Mouse (Mus musculus): Measurements from ENCODE around the gene Zpbp2. TPM values are rescaled to one million over a fixed set of nuclear protein-coding genes. Genes with fewer than 3 reads are reported as not detected.

The Zpbp2 gene
- polyA plus RNA-seq, 1 experiment: 0.34 TPM

DNA sequence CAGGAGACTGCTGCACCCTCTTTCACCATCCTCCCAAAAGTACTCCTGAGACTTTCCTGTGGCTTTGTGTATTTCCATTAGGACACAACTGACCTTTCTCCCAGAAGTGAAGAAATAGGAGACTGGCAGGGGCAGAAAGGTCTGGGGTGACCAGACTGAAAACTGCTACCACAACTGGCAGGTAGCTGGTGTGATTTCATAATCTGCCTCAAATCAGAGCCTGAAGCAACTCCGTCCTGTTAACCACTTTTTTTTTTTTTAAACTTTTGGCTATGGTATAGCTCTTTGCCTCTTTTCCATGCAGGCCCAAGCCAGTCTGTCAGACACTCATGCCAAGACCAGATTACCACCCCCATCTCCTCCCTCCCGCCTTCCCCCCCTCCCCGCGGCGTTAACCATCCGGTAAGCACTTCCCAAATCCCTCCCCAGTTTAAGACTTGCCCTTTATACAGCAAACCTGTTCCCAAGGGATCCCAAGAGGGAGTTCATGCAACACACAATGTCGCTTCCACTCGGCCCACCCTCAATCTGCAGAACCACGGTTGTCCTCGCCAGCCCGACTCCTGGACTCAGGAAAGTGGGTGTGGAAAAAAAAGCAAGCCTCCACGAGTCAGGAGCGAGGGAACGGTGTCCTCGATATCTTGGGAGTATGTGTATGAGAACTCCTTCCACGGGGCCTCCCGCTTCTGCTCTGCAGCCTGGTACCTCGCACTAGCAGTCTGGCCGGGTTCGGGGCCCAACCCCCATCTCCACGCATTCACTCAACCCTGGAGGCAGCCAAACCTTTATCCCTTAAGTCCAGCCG lies 35.4 kb downstream of the Zpbp2 start:
- DNase-seq: no peak
- WGBS: 2% methylated on average over 22 of the region's 22 CpGs
- no peak for TF ChIP-seq POLR2A (IDR thresholded peaks at IDR 0.05; ENCODE audit: borderline replicate concordance, extremely low read depth, low read depth, low read length)
- H3K4me1 ChIP-seq (ENCODE audit: control insufficient read depth, insufficient read depth, low read length): peaks cover 8% of the 10 kb centered on the region; the same call in 1 of the 2 replicates
- peak overlapping the region; percentile 92 for H3K4me3 ChIP-seq (replicated peaks; ENCODE audit: extremely low read depth, low read depth, low read length)

DNA sequence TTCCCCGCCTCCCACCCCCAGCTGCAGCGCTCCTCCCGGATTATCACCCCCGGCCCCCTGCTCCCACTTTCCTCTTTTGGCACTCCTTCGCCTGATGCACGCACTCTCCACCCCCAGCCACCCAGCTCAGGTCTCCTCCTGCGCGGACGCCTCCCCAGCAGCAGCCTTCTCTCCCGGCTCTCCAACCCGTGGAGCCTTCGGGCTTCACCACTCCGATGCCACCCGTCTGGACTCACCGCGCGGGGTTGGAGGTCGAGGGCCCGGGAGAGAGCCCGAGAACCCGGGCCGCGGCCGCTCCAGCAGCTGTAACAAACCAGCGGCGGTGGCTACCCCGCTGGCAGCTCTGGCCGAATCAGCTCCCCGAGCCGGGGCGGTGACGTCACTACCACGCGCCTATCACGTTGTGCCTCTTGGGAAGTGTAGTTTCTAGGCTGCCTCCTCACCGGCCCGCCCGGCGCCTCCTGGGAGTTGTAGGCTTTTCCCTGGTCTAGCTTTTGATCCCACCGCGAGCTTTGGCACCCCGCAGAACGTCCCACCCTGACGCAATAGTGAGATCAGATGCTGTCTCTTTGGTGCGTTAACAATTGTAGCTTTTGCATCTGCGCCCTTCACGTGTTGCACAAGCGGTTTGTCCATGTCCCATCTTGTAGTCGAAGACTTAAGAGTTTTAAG lies 36.1 kb downstream of the Zpbp2 start, which contains the start of gene Ormdl3:
Gene Ormdl3, minus strand, starts transcription at position 477 of the 672 bp plus-strand sequence.
- H3K4me3 ChIP-seq (replicated peaks; ENCODE audit: extremely low read depth, low read depth, low read length): peak within 1 kb of the TSS; percentile 92
- DNase-seq: peak; percentile 98
- peaks cover 8% of the 10 kb centered on the region; the same call in 1 of the 2 replicates for H3K4me1 ChIP-seq (ENCODE audit: control insufficient read depth, insufficient read depth, low read length)
- WGBS: under 1% methylated on average over 49 of the region's 49 CpGs
- no peak for TF ChIP-seq CTCF (IDR thresholded peaks at IDR 0.05; ENCODE audit: insufficient read depth, low read length)
- TF ChIP-seq POLR2A (IDR thresholded peaks at IDR 0.05; ENCODE audit: borderline replicate concordance, extremely low read depth, low read depth, low read length): peak; percentile 60; the same call in 1 of the 2 replicates

DNA sequence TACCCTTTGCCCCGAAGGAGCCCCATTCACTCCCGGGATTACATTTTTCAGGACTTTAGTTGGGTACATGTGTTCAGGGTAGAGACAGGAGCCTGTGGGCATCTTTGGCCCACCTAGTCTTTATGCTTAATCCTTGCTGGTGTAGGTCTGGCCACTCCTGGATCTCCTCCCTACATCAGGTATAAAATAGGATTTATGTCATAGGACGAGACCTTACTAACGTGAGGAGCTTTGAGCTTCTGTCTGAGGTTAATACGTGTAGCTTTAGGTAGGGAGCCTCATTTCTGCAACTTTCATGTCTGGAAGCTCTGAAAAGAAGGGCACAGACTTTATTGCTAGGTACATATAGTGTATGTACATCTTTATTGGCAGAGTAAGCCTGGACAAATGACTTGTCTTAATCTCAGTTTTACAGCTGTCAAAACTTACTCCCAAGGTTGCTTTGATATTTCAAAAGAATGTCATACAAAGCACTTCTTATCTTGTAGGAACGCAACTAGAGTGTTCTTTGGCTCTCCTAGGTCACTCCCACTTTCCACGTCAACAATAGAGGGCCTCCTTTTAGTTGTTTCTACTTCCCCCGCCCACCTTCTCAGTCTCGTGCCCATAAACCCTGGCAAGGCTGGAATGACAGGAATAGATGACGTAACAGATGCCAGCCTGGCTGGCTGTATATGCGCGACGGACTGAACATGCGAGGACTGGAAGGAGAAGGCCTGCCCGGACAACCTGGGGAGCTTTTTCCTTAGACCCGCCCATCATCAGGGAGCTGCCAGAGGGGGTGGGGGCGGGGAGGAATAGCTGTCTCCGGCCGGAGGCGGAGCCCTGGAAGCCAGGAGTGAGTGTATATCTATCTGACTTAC lies 37.0 kb downstream of the Zpbp2 start:
- peak; percentile 49; the same call in 1 of the 2 replicates for TF ChIP-seq POLR2A (IDR thresholded peaks at IDR 0.05; ENCODE audit: borderline replicate concordance, extremely low read depth, low read depth, low read length)
- TF ChIP-seq CTCF (IDR thresholded peaks at IDR 0.05; ENCODE audit: insufficient read depth, low read length): no peak
- WGBS: 6% methylated on average over 20 of the region's 20 CpGs

DNA sequence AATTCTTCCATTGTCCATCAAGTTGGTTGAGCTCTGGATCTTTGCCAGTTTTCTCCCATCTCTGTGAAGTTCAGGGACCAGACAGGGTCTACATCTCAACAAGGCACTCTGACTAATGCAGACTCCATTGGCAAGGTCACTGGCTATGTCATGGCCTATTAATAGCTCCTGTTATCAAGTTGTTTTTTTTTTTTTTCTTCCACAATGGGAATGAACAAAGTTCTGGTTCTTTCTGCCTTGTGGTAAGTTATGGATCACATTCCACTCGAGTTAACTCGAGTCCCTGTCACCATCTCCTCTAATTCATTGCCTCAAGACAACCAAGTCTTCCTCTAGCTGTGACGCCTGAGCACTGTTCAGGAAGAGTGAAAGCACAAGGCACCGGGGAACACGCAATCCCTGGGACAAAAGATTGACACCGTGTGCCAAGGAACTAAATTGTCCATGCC lies 38.0 kb downstream of the Zpbp2 start:
- Histone ChIP-seq H3K4me1 (ENCODE audit: control insufficient read depth, insufficient read depth, low read length) (peaks cover 8% of the 10 kb centered on the region; the same call in 1 of the 2 replicates), H3K4me3 (replicated peaks; ENCODE audit: extremely low read depth, low read depth, low read length) (no peak overlapping the region)
- no peak for TF ChIP-seq POLR2A (IDR thresholded peaks at IDR 0.05; ENCODE audit: borderline replicate concordance, extremely low read depth, low read depth, low read length)
- no peak for TF ChIP-seq CTCF (IDR thresholded peaks at IDR 0.05; ENCODE audit: insufficient read depth, low read length)
- 33% methylated on average over 6 of the region's 6 CpGs for WGBS
- no peak for DNase-seq

More for the DNA sequence above, 37.0 kb downstream of the Zpbp2 start:
- DNase-seq: peak; percentile 87
- peak overlapping the region; percentile 70 for H3K4me3 ChIP-seq (replicated peaks; ENCODE audit: extremely low read depth, low read depth, low read length)
- H3K4me1 ChIP-seq (ENCODE audit: control insufficient read depth, insufficient read depth, low read length): peaks cover 8% of the 10 kb centered on the region; the same call in 1 of the 2 replicates

DNA sequence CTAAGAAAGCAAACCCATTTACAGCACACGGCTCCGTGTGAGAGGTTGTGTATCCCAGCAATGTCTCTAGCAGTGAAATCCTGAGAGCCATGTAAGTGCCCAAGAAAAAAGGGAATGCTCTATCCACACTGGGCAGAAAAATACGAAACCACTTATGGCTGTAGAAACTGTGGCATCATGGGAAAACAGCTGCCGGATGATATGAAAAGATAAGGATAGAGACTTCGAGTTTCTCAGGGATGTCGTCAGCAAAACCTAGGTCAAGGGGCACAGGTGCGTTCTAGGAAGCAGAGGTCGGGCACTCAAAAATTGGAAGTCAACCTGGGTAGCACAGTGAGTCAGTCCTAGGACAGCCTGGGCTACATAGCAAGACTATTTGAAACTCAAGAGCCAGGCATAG lies 38.4 kb downstream of the Zpbp2 start:
- no peak overlapping the region for H3K4me3 ChIP-seq (replicated peaks; ENCODE audit: extremely low read depth, low read depth, low read length)
- no peak for TF ChIP-seq POLR2A (IDR thresholded peaks at IDR 0.05; ENCODE audit: borderline replicate concordance, extremely low read depth, low read depth, low read length)
- no peak for TF ChIP-seq CTCF (IDR thresholded peaks at IDR 0.05; ENCODE audit: insufficient read depth, low read length)
- H3K4me1 ChIP-seq (ENCODE audit: control insufficient read depth, insufficient read depth, low read length): peaks cover 8% of the 10 kb centered on the region; the same call in 1 of the 2 replicates
- 71% methylated on average over 8 of the region's 8 CpGs for WGBS
- DNase-seq: no peak

DNA sequence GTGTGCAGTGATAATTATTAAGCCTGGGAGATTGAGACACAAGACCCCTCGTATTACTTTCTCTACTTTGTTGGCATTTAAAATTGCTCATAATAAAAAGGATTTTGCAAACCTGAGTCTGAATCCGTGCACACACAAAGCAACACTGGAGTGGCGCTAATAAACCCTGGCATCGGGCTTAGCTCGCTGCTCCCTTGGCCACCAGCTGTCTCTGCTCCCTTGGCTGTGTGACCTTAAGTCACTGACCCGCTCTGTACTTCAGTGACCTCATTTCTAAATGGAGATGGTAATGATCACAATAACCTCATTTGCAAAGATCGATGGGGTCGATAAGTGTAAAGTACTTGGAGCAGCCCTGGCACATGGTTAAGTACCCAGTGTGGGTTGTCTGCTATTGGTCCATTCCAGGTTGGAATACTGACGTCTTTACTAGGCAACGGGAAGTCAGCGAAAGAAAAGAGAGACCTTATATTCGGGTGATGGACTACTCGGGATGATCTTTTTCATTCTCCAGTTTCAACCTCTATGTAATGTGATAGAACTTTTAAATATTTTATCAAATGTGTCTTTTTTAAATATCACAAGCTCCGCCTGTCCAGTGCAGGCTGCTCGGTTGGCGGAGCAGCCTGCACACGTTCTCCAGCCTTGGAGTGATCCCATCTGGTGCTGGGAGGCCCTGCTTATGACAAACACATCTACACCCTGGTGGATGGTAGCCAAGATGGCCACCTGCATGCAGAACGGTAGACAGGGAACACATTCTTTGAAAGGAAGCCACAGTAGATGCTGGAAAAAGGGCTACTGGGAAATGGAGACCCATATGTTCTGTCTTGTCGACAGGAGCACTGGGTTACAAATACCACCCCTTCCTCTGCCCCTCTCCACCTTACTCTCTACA lies 39.9 kb downstream of the Zpbp2 start:
- DNase-seq: no peak
- TF ChIP-seq POLR2A (IDR thresholded peaks at IDR 0.05; ENCODE audit: borderline replicate concordance, extremely low read depth, low read depth, low read length) (no peak), CTCF (IDR thresholded peaks at IDR 0.05; ENCODE audit: insufficient read depth, low read length) (no peak)
- WGBS: 63% methylated on average over 19 of the region's 19 CpGs
- Histone ChIP-seq H3K4me1 (ENCODE audit: control insufficient read depth, insufficient read depth, low read length) (peaks cover 8% of the 10 kb centered on the region; the same call in 1 of the 2 replicates), H3K4me3 (replicated peaks; ENCODE audit: extremely low read depth, low read depth, low read length) (no peak overlapping the region)

DNA sequence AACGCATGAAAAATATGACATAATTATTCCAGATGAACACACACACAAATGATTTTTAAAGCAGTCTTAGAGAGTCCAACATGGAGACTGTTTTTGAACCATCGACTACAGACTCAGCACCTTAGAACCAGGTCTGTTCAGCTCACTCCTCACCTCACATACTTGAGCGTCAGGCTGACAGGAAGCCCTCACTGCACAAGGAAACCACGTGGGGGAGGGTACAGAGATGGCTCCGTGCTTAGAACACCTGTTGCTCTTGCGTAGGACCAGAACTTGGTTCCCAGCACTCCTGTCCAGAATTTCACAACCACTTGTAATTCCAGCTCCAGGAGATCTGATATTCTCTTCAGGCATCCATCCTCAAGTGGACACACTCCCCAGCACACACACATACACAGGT lies 44.1 kb downstream of the Zpbp2 start:
- no peaks in the 10 kb centered on the region for H3K4me1 ChIP-seq (ENCODE audit: control insufficient read depth, insufficient read depth, low read length)
- 61% methylated on average over 6 of the region's 6 CpGs for WGBS
- DNase-seq: no peak
- TF ChIP-seq CTCF (IDR thresholded peaks at IDR 0.05; ENCODE audit: insufficient read depth, low read length) (no peak), POLR2A (IDR thresholded peaks at IDR 0.05; ENCODE audit: borderline replicate concordance, extremely low read depth, low read depth, low read length) (no peak)
- H3K4me3 ChIP-seq (replicated peaks; ENCODE audit: extremely low read depth, low read depth, low read length): no peak overlapping the region

DNA sequence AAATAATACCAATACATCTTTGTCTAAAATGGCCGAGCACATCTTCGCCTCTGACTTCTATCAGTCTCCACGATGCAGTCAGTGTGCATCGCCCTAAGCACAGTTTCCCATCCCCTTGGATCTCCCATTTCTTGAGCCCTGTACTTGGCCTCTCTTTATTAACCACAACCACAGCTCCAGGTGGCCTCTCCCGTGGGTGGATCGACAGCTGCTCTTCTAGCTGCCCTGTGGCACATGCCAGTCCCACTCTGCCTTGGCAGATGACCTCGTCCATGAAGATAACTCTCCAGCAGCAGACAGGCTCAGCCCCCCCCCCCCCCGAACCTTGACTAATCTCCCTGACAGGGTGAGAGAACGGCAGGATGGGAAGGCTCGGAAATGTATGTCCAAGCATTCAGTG lies 44.6 kb downstream of the Zpbp2 start:
- TF ChIP-seq CTCF (IDR thresholded peaks at IDR 0.05; ENCODE audit: insufficient read depth, low read length): no peak
- TF ChIP-seq POLR2A (IDR thresholded peaks at IDR 0.05; ENCODE audit: borderline replicate concordance, extremely low read depth, low read depth, low read length): no peak
- H3K4me1 ChIP-seq (ENCODE audit: control insufficient read depth, insufficient read depth, low read length): no peaks in the 10 kb centered on the region
- no peak overlapping the region for H3K4me3 ChIP-seq (replicated peaks; ENCODE audit: extremely low read depth, low read depth, low read length)
- DNase-seq: no peak
- 75% methylated on average over 10 of the region's 10 CpGs for WGBS

Data from lung, adult 2 months (tissue).